Mouse (Mus musculus) liver, embryonic 12.5 days (tissue): ENCODE measurements around the gene Stx16. TPM values are rescaled to one million over a fixed set of nuclear protein-coding genes. Genes with fewer than 3 reads are reported as not detected.
A peak's percentile ranks its signal among the peaks of the same experiment; 100 is the strongest.

Source experiments
- ATAC-seq: fragments of 200-750 bp; cut with Nextera tagmentation; 2 replicates; pipeline ENCODE4 v1.8.0; 2017; ENCODE audit warnings: moderate number of reproducible peaks, mild to moderate bottlenecking, moderate library complexity
- H3K27ac ChIP-seq: fragments of 300-500 bp; sonication (generic); 2 replicates; pipeline ENCODE4 v1.5.1; 2016; ENCODE audit warnings: mild to moderate bottlenecking
- H3K27me3 ChIP-seq: fragments of 300-500 bp; sonication (generic); replicated peaks from 2 replicates; pipeline ENCODE4 v1.6.1; 2016; ENCODE audit warnings: mild to moderate bottlenecking, moderate library complexity
- H3K36me3 ChIP-seq: fragments of 300-500 bp; sonication (generic); 2 replicates; pipeline ENCODE4 v1.6.1; 2016; ENCODE audit warnings: mild to moderate bottlenecking, moderate library complexity
- H3K4me1 ChIP-seq: fragments of 300-500 bp; sonication (generic); 2 replicates; pipeline ENCODE4 v1.6.1; 2016
- H3K4me2 ChIP-seq: fragments of 300-500 bp; sonication (generic); 2 replicates; pipeline ENCODE4 v1.6.1; 2016; ENCODE audit warnings: mild to moderate bottlenecking, moderate library complexity
- H3K4me3 ChIP-seq: fragments of 300-500 bp; sonication (generic); 2 replicates; pipeline ENCODE4 v1.5.1; 2016; ENCODE audit warnings: mild to moderate bottlenecking, moderate library complexity
- H3K9ac ChIP-seq: fragments of 300-500 bp; sonication (generic); 2 replicates; pipeline ENCODE4 v1.6.1; 2016; ENCODE audit warnings: mild to moderate bottlenecking, moderate library complexity
- H3K9me3 ChIP-seq: fragments of 300-500 bp; sonication (generic); replicated peaks from 2 replicates; pipeline ENCODE4 v1.6.1; 2016; ENCODE audit warnings: mild to moderate bottlenecking, moderate library complexity
- WGBS: fragments of 180-500 bp; shearing (Covaris S2); methylation state at CpG from one replicate; pipeline ENCODE4 v1.1.7; 2016; ENCODE audit not compliant: insufficient replicate concordance; 5-methylcytosine and 5-hydroxymethylcytosine counted together
- polyA plus RNA-seq: library from polyadenylated mRNA; unstranded; fragments of >200 nt; fragmentation: Nextera tagmentation; extraction: Ambion mirVana; gene quantifications from 2 replicates; pipeline ENCODE4 v1.2.1, GENCODE M21; 2016

Gene Stx16
- polyA plus RNA-seq, 1 experiment from 2014 or later = 4.9 TPM

GRCm38 (mm10) chr2:174116929-174117328, 40.8 kb downstream of the Stx16 start:
- peaks cover 91% of the 10 kb centered on the region for H3K36me3 ChIP-seq
- WGBS = 74% methylated on average over 16 of the region's 16 CpGs
- H3K27me3 ChIP-seq = no peaks in the 10 kb centered on the region
- H3K4me3 ChIP-seq = no peak overlapping the region
- no peak overlapping the region for H3K27ac ChIP-seq
- no peak for ATAC-seq
- H3K4me1 ChIP-seq = peaks cover 3% of the 10 kb centered on the region; the same call in 1 of the 2 replicates
- H3K9ac ChIP-seq = no peak overlapping the region
- H3K4me2 ChIP-seq = no peak overlapping the region
- no peaks in the 10 kb centered on the region for H3K9me3 ChIP-seq

- 81% methylated on average over 11 of the region's 11 CpGs for WGBS
- Histone ChIP-seq H3K4me2 (no peak overlapping the region), H3K36me3 (peaks cover 94% of the 10 kb centered on the region), H3K4me1 (no peaks in the 10 kb centered on the region), H3K9me3 (no peaks in the 10 kb centered on the region), H3K27me3 (no peaks in the 10 kb centered on the region), H3K9ac (no peak overlapping the region), H3K27ac (no peak overlapping the region), H3K4me3 (no peak overlapping the region)
- ATAC-seq = no peak
These were observed 42.0 kb downstream of the Stx16 start for GRCm38 (mm10) chr2:174118141-174118540.

- H3K36me3 ChIP-seq = peaks cover 96% of the 10 kb centered on the region
- no peak overlapping the region for H3K4me2 ChIP-seq
- peaks cover under 1% of the 10 kb centered on the region; the same call in 1 of the 2 replicates for H3K9me3 ChIP-seq
These were observed 43.2 kb downstream of the Stx16 start for GRCm38 (mm10) chr2:174119259-174119658.

GRCm38 (mm10) chr2:174120631-174121030, 44.5 kb downstream of the Stx16 start:
- peaks cover 90% of the 10 kb centered on the region for H3K36me3 ChIP-seq
- 88% methylated on average over 19 of the region's 19 CpGs for WGBS

More at GRCm38 (mm10) chr2:174119259-174119658, 43.2 kb downstream of the Stx16 start:
- H3K4me1 ChIP-seq = no peaks in the 10 kb centered on the region
- 86% methylated on average over 11 of the region's 11 CpGs for WGBS
- H3K27ac ChIP-seq = no peak overlapping the region
- no peak overlapping the region for H3K9ac ChIP-seq
- H3K4me3 ChIP-seq = no peak overlapping the region
- no peak for ATAC-seq
- H3K27me3 ChIP-seq = no peaks in the 10 kb centered on the region

GRCm38 (mm10) chr2:174121411-174121947, 45.4 kb downstream of the Stx16 start:
- H3K9ac ChIP-seq = no peak overlapping the region
- no peak overlapping the region for H3K4me3 ChIP-seq
- 75% methylated on average over 12 of the region's 12 CpGs for WGBS
- no peak overlapping the region for H3K4me2 ChIP-seq
- no peaks in the 10 kb centered on the region for H3K27me3 ChIP-seq
- peaks cover 84% of the 10 kb centered on the region for H3K36me3 ChIP-seq
- no peak overlapping the region for H3K27ac ChIP-seq
- H3K4me1 ChIP-seq = peaks cover 2% of the 10 kb centered on the region; the same call in 1 of the 2 replicates
- 0 out of 2 replicates have a peak, but pooled peaks have one; percentile 14 for ATAC-seq
- peaks cover 7% of the 10 kb centered on the region; the same call in 1 of the 2 replicates for H3K9me3 ChIP-seq

More at GRCm38 (mm10) chr2:174120631-174121030, 44.5 kb downstream of the Stx16 start:
- no peak overlapping the region for H3K4me2 ChIP-seq
- H3K27me3 ChIP-seq = no peaks in the 10 kb centered on the region
- no peak overlapping the region for H3K9ac ChIP-seq
- no peak overlapping the region for H3K4me3 ChIP-seq
- no peak overlapping the region for H3K27ac ChIP-seq
- peaks cover 7% of the 10 kb centered on the region; the same call in 1 of the 2 replicates for H3K9me3 ChIP-seq
- peak; percentile 6; the same call in 1 of the 2 replicates for ATAC-seq
- H3K4me1 ChIP-seq = no peaks in the 10 kb centered on the region

- no peak for ATAC-seq
- peaks cover 76% of the 10 kb centered on the region for H3K36me3 ChIP-seq
- no peaks in the 10 kb centered on the region; the same call in 1 of the 2 replicates for H3K27me3 ChIP-seq
- peaks cover 7% of the 10 kb centered on the region; the same call in 1 of the 2 replicates for H3K9me3 ChIP-seq
- no peak overlapping the region for H3K4me3 ChIP-seq
- WGBS = 80% methylated on average over 2 of the region's 2 CpGs
- no peak overlapping the region for H3K27ac ChIP-seq
- H3K4me1 ChIP-seq = peaks cover 9% of the 10 kb centered on the region
- no peak overlapping the region for H3K4me2 ChIP-seq
- H3K9ac ChIP-seq = no peak overlapping the region
These were observed 46.2 kb downstream of the Stx16 start for GRCm38 (mm10) chr2:174122331-174122730.

- Histone ChIP-seq H3K36me3 (peaks cover 63% of the 10 kb centered on the region), H3K27ac (no peak overlapping the region), H3K4me2 (no peak overlapping the region), H3K27me3 (no peaks in the 10 kb centered on the region; the same call in 1 of the 2 replicates), H3K4me3 (no peak overlapping the region), H3K4me1 (peaks cover 9% of the 10 kb centered on the region), H3K9ac (no peak overlapping the region), H3K9me3 (peaks cover 7% of the 10 kb centered on the region; the same call in 1 of the 2 replicates)
- WGBS = 77% methylated on average over 3 of the region's 3 CpGs
- ATAC-seq = no peak
These were observed 47.6 kb downstream of the Stx16 start for GRCm38 (mm10) chr2:174123731-174124130.

- Histone ChIP-seq H3K4me1 (peaks cover 9% of the 10 kb centered on the region), H3K9ac (no peak overlapping the region), H3K36me3 (peaks cover 33% of the 10 kb centered on the region), H3K9me3 (peaks cover 7% of the 10 kb centered on the region; the same call in 1 of the 2 replicates), H3K4me2 (peak overlapping the region; percentile 24), H3K4me3 (no peak overlapping the region), H3K27me3 (no peaks in the 10 kb centered on the region; the same call in 1 of the 2 replicates), H3K27ac (no peak overlapping the region)
- 13% methylated on average over 20 of the region's 21 CpGs for WGBS
- ATAC-seq = no peak
These were observed 50.6 kb downstream of the Stx16 start for GRCm38 (mm10) chr2:174126522-174127375.

- Histone ChIP-seq H3K9me3 (peaks cover 7% of the 10 kb centered on the region; the same call in 1 of the 2 replicates), H3K27ac (no peak overlapping the region), H3K36me3 (peaks cover 27% of the 10 kb centered on the region), H3K4me1 (peaks cover 11% of the 10 kb centered on the region), H3K9ac (no peak overlapping the region), H3K4me2 (peak overlapping the region; percentile 24), H3K27me3 (no peaks in the 10 kb centered on the region; the same call in 1 of the 2 replicates), H3K4me3 (no peak overlapping the region)
- 35% methylated on average over 6 of the region's 6 CpGs for WGBS
- no peak for ATAC-seq
These were observed 51.2 kb downstream of the Stx16 start for GRCm38 (mm10) chr2:174127376-174127713.

- H3K4me2 ChIP-seq = no peak overlapping the region
- no peak overlapping the region for H3K9ac ChIP-seq
- H3K27me3 ChIP-seq = no peaks in the 10 kb centered on the region; the same call in 1 of the 2 replicates
- no peak for ATAC-seq
- peaks cover 11% of the 10 kb centered on the region for H3K4me1 ChIP-seq
- no peak overlapping the region for H3K4me3 ChIP-seq
- peaks cover 7% of the 10 kb centered on the region; the same call in 1 of the 2 replicates for H3K9me3 ChIP-seq
- 69% methylated on average over 6 of the region's 6 CpGs for WGBS
- no peak overlapping the region for H3K27ac ChIP-seq
- peaks cover 11% of the 10 kb centered on the region for H3K36me3 ChIP-seq
These were observed 52.8 kb downstream of the Stx16 start for GRCm38 (mm10) chr2:174128926-174129325.

GRCm38 (mm10) chr2:174130468-174131097, 54.5 kb downstream of the Stx16 start:
- Histone ChIP-seq H3K4me1 (peaks cover 11% of the 10 kb centered on the region), H3K27me3 (no peaks in the 10 kb centered on the region; the same call in 1 of the 2 replicates), H3K9me3 (no peaks in the 10 kb centered on the region), H3K4me2 (no peak overlapping the region), H3K9ac (no peak overlapping the region), H3K36me3 (no peaks in the 10 kb centered on the region), H3K4me3 (no peak overlapping the region), H3K27ac (no peak overlapping the region)
- 66% methylated on average over 8 of the region's 8 CpGs for WGBS
- no peak for ATAC-seq
